ENCODE assay signal across 18 mouse cellular contexts in the genomic region with DNA sequence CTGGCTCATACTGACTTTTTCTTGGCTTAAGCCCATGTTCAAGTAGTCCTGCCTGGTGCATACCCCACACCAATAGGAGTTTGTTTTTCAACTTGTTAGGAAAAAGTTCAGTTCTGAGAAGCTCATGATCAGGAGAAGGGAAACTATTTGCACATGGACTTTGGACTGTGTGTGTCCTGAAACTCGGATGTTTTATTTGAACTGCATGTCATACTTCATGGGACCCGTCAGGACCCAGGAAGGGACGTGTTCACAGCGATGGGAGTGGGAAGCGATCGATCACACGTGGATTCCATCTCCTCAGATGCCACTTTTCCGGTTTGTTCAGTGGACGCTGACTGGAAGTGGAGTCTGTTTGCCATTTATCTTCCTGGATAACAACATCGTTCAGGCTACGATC. TPM values are rescaled to one million over a fixed set of nuclear protein-coding genes. Genes with fewer than 3 reads are reported as not detected.
DNase-seq lines count a peak whose midpoint lies in the region; ATAC-seq and TF ChIP-seq lines count a peak whose summit lies in the region.
"Had no signal": no experiment of that assay in that cellular context is flagged by ENCODE, and none has a peak within 500 bp of the region (broad histone marks: within the 10 kb centered on the region; RNA-seq: fewer than 3 reads in every experiment).

No protein-coding gene starts in this region.

- no peaks in the 10 kb centered on the region for H3K36me3 ChIP-seq in intestine, postnatal 0 days (ENCODE audit: control insufficient read depth, insufficient read depth)
- no peaks in the 10 kb centered on the region for H3K36me3 ChIP-seq in intestine, embryonic 15.5 days
- no peaks in the 10 kb centered on the region for H3K36me3 ChIP-seq in liver, postnatal 0 days (replicated peaks; ENCODE audit: insufficient read depth, low read length)
- H3K36me3 ChIP-seq in liver, embryonic 12.5 days = no peaks in the 10 kb centered on the region
- no peaks in the 10 kb centered on the region for H3K36me3 ChIP-seq in stomach, embryonic 16.5 days (ENCODE audit: control insufficient read depth, insufficient read depth, low read length)
- H3K36me3 ChIP-seq: embryonic facial prominence, embryonic 10.5 days; heart, embryonic 15.5 days; hindbrain, embryonic 15.5 days had no signal

- no peak overlapping the region for H3K4me3 ChIP-seq in intestine, postnatal 0 days (ENCODE audit: low read depth, low read length)
- no peak overlapping the region for H3K4me3 ChIP-seq in intestine, embryonic 15.5 days (replicated peaks)
- H3K4me3 ChIP-seq in liver, postnatal 0 days (ENCODE audit: low read depth, low read length) = no peak overlapping the region
- H3K4me3 ChIP-seq in liver, embryonic 12.5 days = no peak overlapping the region
- H3K4me3 ChIP-seq in stomach, embryonic 16.5 days (replicated peaks; ENCODE audit: low read length) = no peak overlapping the region
- H3K4me3 ChIP-seq: embryonic facial prominence, embryonic 10.5 days; heart, embryonic 15.5 days; hindbrain, embryonic 15.5 days had no signal

- ATAC-seq in intestine, postnatal 0 days = peak; percentile 46; the same call in 1 of the 2 replicates
- ATAC-seq in intestine, embryonic 15.5 days = no peak
- peak; percentile 62; the same call in 1 of the 2 replicates for ATAC-seq in liver, postnatal 0 days
- no peak for ATAC-seq in liver, embryonic 12.5 days
- no peak for ATAC-seq in stomach, embryonic 16.5 days (ENCODE audit: insufficient read depth, low FRiP score)
- ATAC-seq: forebrain, embryonic 14.5 days had no signal

- DNase-seq in liver, postnatal 0 days = no peak
- DNase-seq in thymus, postnatal 36 days = no peak
- DNase-seq: adrenal gland, adult 8-10 months; adrenal gland, postnatal 36 days; cerebellum, adult 2 months; cerebellum, postnatal 10 days; gastrocnemius, postnatal 36 days; heart, adult 18-20 months; heart, postnatal 36 days had no signal

- H3K27me3 ChIP-seq in intestine, postnatal 0 days (replicated peaks; ENCODE audit: control insufficient read depth, insufficient read depth, low read length) = no peaks in the 10 kb centered on the region
- H3K27me3 ChIP-seq in intestine, embryonic 15.5 days (replicated peaks) = no peaks in the 10 kb centered on the region
- H3K27me3 ChIP-seq in liver, postnatal 0 days (ENCODE audit: insufficient read depth, low read length) = no peaks in the 10 kb centered on the region
- no peaks in the 10 kb centered on the region for H3K27me3 ChIP-seq in liver, embryonic 12.5 days (replicated peaks)
- no peaks in the 10 kb centered on the region for H3K27me3 ChIP-seq in stomach, embryonic 16.5 days (ENCODE audit: control insufficient read depth, insufficient read depth, low read length)
- H3K27me3 ChIP-seq: heart, embryonic 15.5 days; hindbrain, embryonic 15.5 days had no signal

- 49% methylated on average over 11 of the region's 11 CpGs for WGBS in intestine, postnatal 0 days
- WGBS in intestine, embryonic 15.5 days = 60% methylated on average over 11 of the region's 11 CpGs
- WGBS in liver, postnatal 0 days (ENCODE audit: insufficient replicate concordance) = 77% methylated on average over 11 of the region's 11 CpGs
- 85% methylated on average over 11 of the region's 11 CpGs for WGBS in liver, embryonic 12.5 days (ENCODE audit: insufficient replicate concordance)
- 55% methylated on average over 11 of the region's 11 CpGs for WGBS in stomach, embryonic 16.5 days

- no peak overlapping the region for H3K9ac ChIP-seq in intestine, postnatal 0 days (ENCODE audit: low read depth, low read length)
- no peak overlapping the region for H3K9ac ChIP-seq in intestine, embryonic 15.5 days
- H3K9ac ChIP-seq in liver, postnatal 0 days (replicated peaks) = no peak overlapping the region
- H3K9ac ChIP-seq in liver, embryonic 12.5 days = no peak overlapping the region
- peak overlapping the region; percentile 8; the same call in 1 of the 2 replicates for H3K9ac ChIP-seq in stomach, embryonic 16.5 days (ENCODE audit: low read length)
- H3K9ac ChIP-seq: heart, embryonic 15.5 days; hindbrain, embryonic 15.5 days had no signal

- peaks cover 4% of the 10 kb centered on the region; the same call in 1 of the 2 replicates for H3K4me1 ChIP-seq in intestine, postnatal 0 days (replicated peaks; ENCODE audit: control insufficient read depth, insufficient read depth, low read length)
- H3K4me1 ChIP-seq in intestine, embryonic 15.5 days (replicated peaks) = 0 out of 2 replicates have a peak, but pooled peaks cover 2% of the 10 kb centered on the region
- H3K4me1 ChIP-seq in liver, postnatal 0 days (ENCODE audit: insufficient read depth) = no peaks in the 10 kb centered on the region
- H3K4me1 ChIP-seq in liver, embryonic 12.5 days = peaks cover 12% of the 10 kb centered on the region
- no peaks in the 10 kb centered on the region for H3K4me1 ChIP-seq in stomach, embryonic 16.5 days (ENCODE audit: control insufficient read depth, insufficient read depth, low read length)
- H3K4me1 ChIP-seq: embryonic facial prominence, embryonic 10.5 days; heart, embryonic 15.5 days; hindbrain, embryonic 15.5 days had no signal

- TF ChIP-seq EP300 in liver, postnatal 0 days (IDR thresholded peaks at IDR 0.05; ENCODE audit: low read depth) = no peak

- no peaks in the 10 kb centered on the region for H3K9me3 ChIP-seq in intestine, postnatal 0 days (ENCODE audit: control insufficient read depth)
- H3K9me3 ChIP-seq in intestine, embryonic 15.5 days = no peaks in the 10 kb centered on the region
- no peaks in the 10 kb centered on the region for H3K9me3 ChIP-seq in liver, postnatal 0 days (ENCODE audit: low read length)
- H3K9me3 ChIP-seq in liver, embryonic 12.5 days (replicated peaks) = peaks cover 3% of the 10 kb centered on the region; the same call in 1 of the 2 replicates
- H3K9me3 ChIP-seq in stomach, embryonic 16.5 days (replicated peaks; ENCODE audit: control insufficient read depth, low read length) = no peaks in the 10 kb centered on the region
- H3K9me3 ChIP-seq: heart, embryonic 15.5 days; hindbrain, embryonic 15.5 days had no signal

- no peak for TF ChIP-seq CTCF in intestine, postnatal 0 days (IDR thresholded peaks at IDR 0.05; ENCODE audit: low read depth)
- no peak for TF ChIP-seq CTCF in liver, postnatal 0 days (IDR thresholded peaks at IDR 0.05; ENCODE audit: low read depth)

- H3K4me2 ChIP-seq in intestine, postnatal 0 days (replicated peaks; ENCODE audit: low read depth) = peak overlapping the region; percentile 45
- H3K4me2 ChIP-seq in intestine, embryonic 15.5 days (replicated peaks) = no peak overlapping the region
- H3K4me2 ChIP-seq in liver, postnatal 0 days (ENCODE audit: low read depth, low read length) = no peak overlapping the region
- no peak overlapping the region for H3K4me2 ChIP-seq in liver, embryonic 12.5 days
- H3K4me2 ChIP-seq in stomach, embryonic 16.5 days (ENCODE audit: low read depth, low read length) = no peak overlapping the region
- H3K4me2 ChIP-seq: heart, embryonic 11.5 days; heart, embryonic 15.5 days; hindbrain, embryonic 15.5 days had no signal

- H3K27ac ChIP-seq in intestine, postnatal 0 days (ENCODE audit: low read depth, low read length) = no peak overlapping the region
- H3K27ac ChIP-seq in intestine, embryonic 15.5 days = no peak overlapping the region
- H3K27ac ChIP-seq in liver, postnatal 0 days (ENCODE audit: low read depth) = no peak overlapping the region
- H3K27ac ChIP-seq in liver, embryonic 12.5 days = no peak overlapping the region
- H3K27ac ChIP-seq in stomach, embryonic 16.5 days (ENCODE audit: low read length) = no peak overlapping the region
- H3K27ac ChIP-seq: embryonic facial prominence, embryonic 10.5 days; heart, embryonic 15.5 days; hindbrain, embryonic 15.5 days had no signal

RNA-seq across cellular contexts. Expression of gene Nup107, which starts 7.3 kb away (rescaled TPM):
- 13.5 and 16.2 TPM in 2 replicates for polyA plus RNA-seq in intestine, postnatal 0 days (2015; fragmentation: Nextera tagmentation; extraction: Ambion mirVana)
- polyA plus RNA-seq in intestine, embryonic 15.5 days (2015; fragmentation: Nextera tagmentation; extraction: Ambion mirVana) = 58.8 and 60.8 TPM in 2 replicates
- 12.9 and 15.0 TPM in 2 replicates for polyA plus RNA-seq in liver, postnatal 0 days (2015; fragmentation: Nextera tagmentation; extraction: Ambion mirVana)
- 80.3 and 81.3 TPM in 2 replicates for polyA plus RNA-seq in liver, embryonic 12.5 days (2016; fragmentation: Nextera tagmentation; extraction: Ambion mirVana)
- polyA plus RNA-seq in stomach, embryonic 16.5 days (2015; fragmentation: Nextera tagmentation; extraction: Ambion mirVana) = 49.8 and 51.5 TPM in 2 replicates

RNA-seq across cellular contexts. Expression of gene Rap1b, which starts 46.0 kb away (rescaled TPM):
- polyA plus RNA-seq in intestine, postnatal 0 days (2015; fragmentation: Nextera tagmentation; extraction: Ambion mirVana) = 132 and 134 TPM in 2 replicates
- polyA plus RNA-seq in intestine, embryonic 15.5 days (2015; fragmentation: Nextera tagmentation; extraction: Ambion mirVana) = 169 and 180 TPM in 2 replicates
- polyA plus RNA-seq in liver, postnatal 0 days (2015; fragmentation: Nextera tagmentation; extraction: Ambion mirVana) = 103 and 105 TPM in 2 replicates
- 174 and 185 TPM in 2 replicates for polyA plus RNA-seq in liver, embryonic 12.5 days (2016; fragmentation: Nextera tagmentation; extraction: Ambion mirVana)
- 166 and 176 TPM in 2 replicates for polyA plus RNA-seq in stomach, embryonic 16.5 days (2015; fragmentation: Nextera tagmentation; extraction: Ambion mirVana)

RNA-seq across cellular contexts. Expression of gene Slc35e3, which starts 53.6 kb away (rescaled TPM):
- 13.5 TPM in 2 replicates for polyA plus RNA-seq in intestine, postnatal 0 days (2015; fragmentation: Nextera tagmentation; extraction: Ambion mirVana)
- 11.7 and 11.8 TPM in 2 replicates for polyA plus RNA-seq in intestine, embryonic 15.5 days (2015; fragmentation: Nextera tagmentation; extraction: Ambion mirVana)
- polyA plus RNA-seq in liver, postnatal 0 days (2015; fragmentation: Nextera tagmentation; extraction: Ambion mirVana) = 2.8 and 3.7 TPM in 2 replicates
- polyA plus RNA-seq in liver, embryonic 12.5 days (2016; fragmentation: Nextera tagmentation; extraction: Ambion mirVana) = 5.2 and 5.3 TPM in 2 replicates
- polyA plus RNA-seq in stomach, embryonic 16.5 days (2015; fragmentation: Nextera tagmentation; extraction: Ambion mirVana) = 14.2 and 15.1 TPM in 2 replicates

Comparison
In these comparisons a context has a peak if more than half of its experiments do, and no peak if none do; other contexts are left out.
1. ATAC-seq: peak in intestine, postnatal 0 days (single experiment) and liver, postnatal 0 days (single experiment); none in intestine, embryonic 15.5 days (single experiment), liver, embryonic 12.5 days (single experiment) and stomach, embryonic 16.5 days (single experiment).